In the genomic region with DNA sequence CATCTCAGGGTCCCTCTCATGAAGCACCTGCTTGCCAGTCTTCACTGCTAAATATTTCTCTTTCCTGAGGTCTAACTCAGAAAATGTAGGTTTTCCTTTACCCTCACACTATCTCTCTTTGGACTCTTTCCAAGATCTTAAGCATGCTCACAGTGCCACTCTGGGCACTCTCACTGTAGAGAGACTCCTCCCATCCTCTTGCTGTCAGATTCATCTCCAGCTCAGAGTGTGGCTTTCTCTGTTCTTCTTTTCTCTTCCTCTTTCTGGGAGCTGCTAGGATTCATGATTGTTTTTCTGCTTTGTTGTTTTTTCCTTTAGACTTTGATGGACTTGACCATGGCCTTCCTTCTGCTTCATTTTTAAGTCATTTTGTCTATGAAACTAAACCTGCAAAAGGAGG, we compare ENCODE assay signal across 27 mouse cellular contexts.
DNase-seq lines count a peak whose midpoint lies in the region; ATAC-seq and TF ChIP-seq lines count a peak whose summit lies in the region.
"Had no signal": no experiment of that assay in that cellular context is flagged by ENCODE, and none has a peak within 500 bp of the region (broad histone marks: within the 10 kb centered on the region; RNA-seq: fewer than 3 reads in every experiment).

No protein-coding gene starts in this region.

- in situ Hi-C loops in CH12.LX (cut with MboI; ENCODE audit: low pct_ligation_motif_present, low pct_unique_long_range_greater_than_20kb, low sequenced_read_pairs): no loop called here

- peaks cover 2% of the 10 kb centered on the region for H3K9me3 ChIP-seq in CH12.LX (replicated peaks; ENCODE audit: low read length)
- H3K9me3 ChIP-seq: forebrain, embryonic 15.5 days; intestine, embryonic 15.5 days had no signal

- no peak for TF ChIP-seq RAD21 in CH12.LX (IDR thresholded peaks at IDR 0.05; ENCODE audit: low read depth, low read length)

- H3K4me1 ChIP-seq in CH12.LX (ENCODE audit: control insufficient read depth in 1 of 2, insufficient read depth in 2 of 2): 0 out of 4 replicates have a peak, but pooled peaks cover 0 to 4% of the 10 kb centered on the region in 2 experiments
- H3K4me1 ChIP-seq: embryonic facial prominence, embryonic 10.5 days; embryonic facial prominence, embryonic 13.5 days; forebrain, embryonic 12.5 days; forebrain, embryonic 15.5 days; heart, embryonic 10.5 days; heart, embryonic 13.5 days; intestine, embryonic 15.5 days had no signal

- dilution Hi-C loops in CH12.LX (cut with MboI; ENCODE audit: extremely low pct_ligation_motif_present, extremely low pct_unique_long_range_greater_than_20kb, low sequenced_read_pairs): no loop called here

- H3K79me2 ChIP-seq in CH12.LX (replicated peaks; ENCODE audit: control insufficient read depth, extremely low read depth, insufficient read depth, poor library complexity, severe bottlenecking): no peaks in the 10 kb centered on the region

- TF ChIP-seq POLR2A in CH12.LX (IDR thresholded peaks at IDR 0.05; ENCODE audit: low read depth, low read length): no peak
- no peak for TF ChIP-seq POLR2A in brain, embryonic 14.5 days (IDR thresholded peaks at IDR 0.05; ENCODE audit: borderline replicate concordance, extremely low read depth, insufficient read depth, insufficient read length, poor library complexity, severe bottlenecking)

- peak; percentile 37 for DNase-seq in CH12.LX (ENCODE audit: extremely low read depth)
- peak; percentile 0 for DNase-seq in brain, embryonic 14.5 days (ENCODE audit: low read depth)
- DNase-seq in ovary, postnatal 10 days (ENCODE audit: low spot score): no peak
- DNase-seq: adrenal gland, adult 8-10 months; adrenal gland, postnatal 25 days; cerebellum, adult 11 months; cerebellum, adult 2 months; cerebellum, adult 9-11 months; cerebellum, postnatal 25 days; embryo, embryonic 11 days; gastrocnemius, postnatal 25 days; heart, adult 2 months; heart, postnatal 14 days; heart, postnatal 4 days had no signal

- TF ChIP-seq CTCF in CH12.LX (conservative IDR thresholded peaks at IDR 0.05 in 1 of 2, IDR thresholded peaks at IDR 0.05 in 1 of 2; ENCODE audit: low read depth in 2 of 2, low read length in 2 of 2): no peak
- no peak for TF ChIP-seq CTCF in brain, embryonic 14.5 days (IDR thresholded peaks at IDR 0.05; ENCODE audit: borderline replicate concordance, extremely low read depth, insufficient read depth, insufficient read length)

- H3K27me3 ChIP-seq in CH12.LX (replicated peaks): no peaks in the 10 kb centered on the region
- H3K27me3 ChIP-seq: embryonic facial prominence, embryonic 13.5 days; forebrain, embryonic 12.5 days; forebrain, embryonic 15.5 days; heart, embryonic 13.5 days; intestine, embryonic 15.5 days had no signal

- H3K36me3 ChIP-seq in CH12.LX (replicated peaks in 1 of 2; ENCODE audit: control insufficient read depth in 1 of 2, insufficient read depth in 1 of 2, low read length in 1 of 2): no peaks in the 10 kb centered on the region
- H3K36me3 ChIP-seq: embryonic facial prominence, embryonic 10.5 days; embryonic facial prominence, embryonic 13.5 days; forebrain, embryonic 12.5 days; forebrain, embryonic 15.5 days; G1E; heart, embryonic 10.5 days; heart, embryonic 13.5 days; intestine, embryonic 15.5 days had no signal

- H3K9ac ChIP-seq in CH12.LX (ENCODE audit: insufficient read depth, low read depth): no peak overlapping the region
- H3K9ac ChIP-seq: embryonic facial prominence, embryonic 13.5 days; forebrain, embryonic 12.5 days; forebrain, embryonic 15.5 days; heart, embryonic 13.5 days; hindbrain, embryonic 14.5 days; intestine, embryonic 15.5 days had no signal

- peak; percentile 99 for ATAC-seq in megakaryocyte, adult 5-6 weeks (ENCODE audit: poor library complexity, severe bottlenecking)
- no peak for ATAC-seq in activated CD4-positive, CD25-positive, alpha-beta regulatory T cell, adult 4 months
- no peak for ATAC-seq in inflammation-experienced regulatory T-cells, adult 6 months
- ATAC-seq: forebrain, embryonic 15.5 days; intestine, embryonic 15.5 days had no signal

- H3K4me3 ChIP-seq in CH12.LX (replicated peaks in 1 of 3; ENCODE audit: low read depth in 2 of 3, low read length in 2 of 3, poor library complexity in 1 of 3): no peak overlapping the region
- H3K4me3 ChIP-seq: embryonic facial prominence, embryonic 10.5 days; embryonic facial prominence, embryonic 13.5 days; erythroblast, embryonic 14.5 days; forebrain, embryonic 12.5 days; forebrain, embryonic 15.5 days; heart, adult 2 months; heart, embryonic 10.5 days; heart, embryonic 13.5 days; intestine, embryonic 15.5 days had no signal

- H3K4me2 ChIP-seq in CH12.LX (ENCODE audit: insufficient read depth, low read depth, poor library complexity, severe bottlenecking): no peak overlapping the region
- H3K4me2 ChIP-seq: embryonic facial prominence, embryonic 13.5 days; forebrain, embryonic 12.5 days; forebrain, embryonic 15.5 days; heart, embryonic 13.5 days; hindbrain, embryonic 14.5 days; intestine, embryonic 15.5 days had no signal

- TF ChIP-seq EP300 in CH12.LX (IDR thresholded peaks at IDR 0.05; ENCODE audit: low read length): peak; percentile 54

- H3K27ac ChIP-seq in CH12.LX (ENCODE audit: insufficient read depth, low read depth): no peak overlapping the region
- H3K27ac ChIP-seq: embryonic facial prominence, embryonic 10.5 days; embryonic facial prominence, embryonic 13.5 days; forebrain, embryonic 12.5 days; forebrain, embryonic 15.5 days; heart, adult 2 months; heart, embryonic 10.5 days; heart, embryonic 13.5 days; hindbrain, embryonic 14.5 days; intestine, embryonic 15.5 days had no signal

TF ChIP-seq in CH12.LX, 34 proteins besides CTCF, POLR2A, EP300 and RAD21:
- TF ChIP-seq IRF4 (IDR thresholded peaks at IDR 0.05; ENCODE audit: low read depth, low read length): 0 out of 2 replicates have a peak, but pooled peaks have one; percentile 10
- TF ChIP-seq PAX5 (IDR thresholded peaks at IDR 0.05; ENCODE audit: low read length): no peak
